Comparison of ENCODE assay signal across 8 mouse cellular contexts in genomic region chr10:43540442-43541152, GRCm38 (mm10). TPM values are rescaled to one million over a fixed set of nuclear protein-coding genes. Genes with fewer than 3 reads are reported as not detected.
DNase-seq lines count a peak whose midpoint lies in the region; ATAC-seq and TF ChIP-seq lines count a peak whose summit lies in the region.

Gene 1700021F05Rik (minus strand): TSS chr10:43540994.

- under 1% methylated on average over 46 of the region's 56 CpGs for WGBS in forebrain, embryonic 13.5 days
- under 1% methylated on average over 54 of the region's 56 CpGs for WGBS in neural tube, embryonic 15.5 days

- peak; percentile 99 for ATAC-seq in forebrain, embryonic 13.5 days
- ATAC-seq in neural tube, embryonic 15.5 days (ENCODE audit: low FRiP score): peak; percentile 99

- H3K4me1 ChIP-seq in E14TG2a.4 (replicated peaks; ENCODE audit: low read depth, low read length): peaks cover 55% of the 10 kb centered on the region
- H3K4me1 ChIP-seq in forebrain, embryonic 13.5 days: peaks cover 17% of the 10 kb centered on the region
- peaks cover 23% of the 10 kb centered on the region for H3K4me1 ChIP-seq in neural tube, embryonic 15.5 days

- H3K4me3 ChIP-seq in E14TG2a.4 (replicated peaks; ENCODE audit: low read length): peak within 1 kb of the TSS; percentile 99
- peak within 1 kb of the TSS; percentile 90 for H3K4me3 ChIP-seq in forebrain, embryonic 13.5 days
- H3K4me3 ChIP-seq in neural tube, embryonic 15.5 days (replicated peaks): peak within 1 kb of the TSS; percentile 85

- H3K9ac ChIP-seq in forebrain, embryonic 13.5 days: peak within 1 kb of the TSS; percentile 92
- H3K9ac ChIP-seq in neural tube, embryonic 15.5 days (replicated peaks): peak within 1 kb of the TSS; percentile 88

- no peak for TF ChIP-seq CTCF in E14TG2a.4 (conservative IDR thresholded peaks at IDR 0.05; ENCODE audit: low read length)

- peak within 1 kb of the TSS; percentile 51 for H3K27ac ChIP-seq in forebrain, embryonic 13.5 days
- peak within 1 kb of the TSS; percentile 80 for H3K27ac ChIP-seq in neural tube, embryonic 15.5 days (replicated peaks)

- peak; percentile 85 for DNase-seq in c-Kit-positive CD71-positive TER-119-positive erythroid progenitor cells, embryonic 14.5 days (ENCODE audit: low spot score)
- DNase-seq in heart, postnatal 14 days: peak; percentile 98
- peak; percentile 95 for DNase-seq in layer of hippocampus, adult 11-12 months (ENCODE audit: low spot score)
- peak; percentile 94 to 96 for DNase-seq in lung, adult 18-20 months
- DNase-seq in testis, postnatal 14 days (ENCODE audit: low spot score): peak; percentile 95

- peaks cover 35% of the 10 kb centered on the region for H3K36me3 ChIP-seq in E14TG2a.4 (ENCODE audit: insufficient read depth, low read length)
- H3K36me3 ChIP-seq in forebrain, embryonic 13.5 days (ENCODE audit: poor library complexity, severe bottlenecking): peaks cover 10% of the 10 kb centered on the region
- peaks cover 9% of the 10 kb centered on the region; the same call in 1 of the 2 replicates for H3K36me3 ChIP-seq in neural tube, embryonic 15.5 days

- H3K27me3 ChIP-seq in E14TG2a.4 (ENCODE audit: insufficient read depth, low read length): no peaks in the 10 kb centered on the region
- no peaks in the 10 kb centered on the region for H3K27me3 ChIP-seq in forebrain, embryonic 13.5 days
- no peaks in the 10 kb centered on the region for H3K27me3 ChIP-seq in neural tube, embryonic 15.5 days (replicated peaks)

- intact Hi-C loops in heart, postnatal 14 days (cut with DNase I): loop anchor here (1.0 to 10.0 kb wide), 3 partner anchors 61 to 1524 kb away; partner anchors contain the start of gene Prep

- no peaks in the 10 kb centered on the region for H3K9me3 ChIP-seq in E14TG2a.4 (ENCODE audit: low read length)
- no peaks in the 10 kb centered on the region for H3K9me3 ChIP-seq in forebrain, embryonic 13.5 days (replicated peaks)
- H3K9me3 ChIP-seq in neural tube, embryonic 15.5 days (replicated peaks): no peaks in the 10 kb centered on the region

- peak within 1 kb of the TSS; percentile 80 for H3K4me2 ChIP-seq in forebrain, embryonic 13.5 days
- H3K4me2 ChIP-seq in neural tube, embryonic 15.5 days: peak within 1 kb of the TSS; percentile 71

RNA-seq across cellular contexts. Expression of gene 1700021F05Rik, which starts in this region (rescaled TPM):
- polyA plus RNA-seq in forebrain, embryonic 13.5 days (2015; fragmentation: Nextera tagmentation; extraction: Ambion mirVana): 63.0 and 65.2 TPM in 2 replicates
- 10 to 100 TPM; 97.0 to 98.4 TPM for total RNA-seq in heart, postnatal 14 days (2021)
- 69.5 and 72.1 TPM in 2 replicates for polyA plus RNA-seq in neural tube, embryonic 15.5 days (2015; fragmentation: Nextera tagmentation; extraction: Ambion mirVana)

Comparison
In these comparisons a context has a peak if more than half of its experiments do, and no peak if none do; other contexts are left out.
1. Peak in every context shown above with its lines: DNase-seq, ATAC-seq, H3K4me3 ChIP-seq and H3K27ac ChIP-seq.